8 mouse cellular contexts compared by ENCODE assay signal in genomic region chr11:120280281-120280773, GRCm38 (mm10). TPM values are rescaled to one million over a fixed set of nuclear protein-coding genes. Genes with fewer than 3 reads are reported as not detected.
DNase-seq lines count a peak whose midpoint lies in the region; ATAC-seq and TF ChIP-seq lines count a peak whose summit lies in the region.

No protein-coding gene starts in this region.

- peak in 1 of 2 experiments; percentile 46 for DNase-seq in heart, adult 2 months
- DNase-seq in heart, postnatal 25 days (ENCODE audit: low spot score): no peak
- DNase-seq in R1 (ENCODE audit: low read depth, low spot score): peak; percentile 72
- DNase-seq in cerebellum, postnatal 25 days: peak; percentile 76 to 87
- peak; percentile 70 for DNase-seq in gastrocnemius, postnatal 25 days
- peak; percentile 74 to 79 for DNase-seq in kidney, postnatal 4 days
- DNase-seq in thymus, postnatal 4 days: peak; percentile 75

- peaks cover 13% of the 10 kb centered on the region for H3K4me1 ChIP-seq in heart, adult 2 months (ENCODE audit: control insufficient read depth, insufficient read depth, low read length)
- H3K4me1 ChIP-seq in midbrain, embryonic 12.5 days: peaks cover 27% of the 10 kb centered on the region

- ATAC-seq in midbrain, embryonic 12.5 days (ENCODE audit: low FRiP score, low read depth): peak; percentile 88

- H3K4me2 ChIP-seq in midbrain, embryonic 12.5 days (replicated peaks): peak overlapping the region; percentile 19

- H3K9ac ChIP-seq in heart, adult 2 months (ENCODE audit: low read depth, low read length): no peak overlapping the region
- H3K9ac ChIP-seq in midbrain, embryonic 12.5 days (replicated peaks): no peak overlapping the region; the same call in 1 of the 2 replicates

- TF ChIP-seq CTCF in heart, adult 2 months (IDR thresholded peaks at IDR 0.05): peak; percentile 72

- 85% methylated on average over 25 of the region's 25 CpGs for WGBS in heart, adult 2 months
- WGBS in midbrain, embryonic 12.5 days: 34% methylated on average over 25 of the region's 25 CpGs

- H3K4me3 ChIP-seq in heart, adult 2 months: no peak overlapping the region
- no peak overlapping the region for H3K4me3 ChIP-seq in midbrain, embryonic 12.5 days

- intact Hi-C loops in heart, adult 2 months (cut with DNase I): no loop called here
- intact Hi-C loops in heart, postnatal 25 days (cut with DNase I): no loop called here

- H3K79me2 ChIP-seq in heart, adult 2 months (replicated peaks; ENCODE audit: control insufficient read depth, insufficient read depth, low read length): no peaks in the 10 kb centered on the region

- H3K9me3 ChIP-seq in midbrain, embryonic 12.5 days: no peaks in the 10 kb centered on the region

- no peak for TF ChIP-seq POLR2A in heart, adult 2 months (IDR thresholded peaks at IDR 0.05; ENCODE audit: insufficient read depth, low read depth, low read length)

- no peak for TF ChIP-seq EP300 in heart, adult 2 months (IDR thresholded peaks at IDR 0.05; ENCODE audit: insufficient read depth, low read depth, low read length)

- H3K36me3 ChIP-seq in heart, adult 2 months (ENCODE audit: control insufficient read depth, insufficient read depth, low read length): no peaks in the 10 kb centered on the region
- H3K36me3 ChIP-seq in midbrain, embryonic 12.5 days: peaks cover 99% of the 10 kb centered on the region

- no peak overlapping the region; the same call in 1 of the 2 replicates for H3K27ac ChIP-seq in heart, adult 2 months
- peak overlapping the region; percentile 80 for H3K27ac ChIP-seq in midbrain, embryonic 12.5 days (replicated peaks)

- no peaks in the 10 kb centered on the region for H3K27me3 ChIP-seq in heart, adult 2 months (ENCODE audit: control insufficient read depth, insufficient read depth, low read length)
- H3K27me3 ChIP-seq in midbrain, embryonic 12.5 days: no peaks in the 10 kb centered on the region

RNA-seq across cellular contexts. Expression of gene Bahcc1, which starts 47.6 kb away (rescaled TPM):
- total RNA-seq in heart, adult 2 months (2021): 1 to 10 TPM; 5.4 to 9.7 TPM
- 5.9 and 6.4 TPM in 2 replicates for polyA plus RNA-seq in heart, adult 2 months (2012; rRNA removed)
- total RNA-seq in heart, postnatal 25 days (2021): 1 to 10 TPM; 7.8 to 8.3 TPM
- 1 to 10 TPM; 3.2 to 4.7 TPM for total RNA-seq in gastrocnemius, postnatal 25 days (2021)
- 25.1 and 26.1 TPM in 2 replicates for polyA plus RNA-seq in midbrain, embryonic 12.5 days (2016; fragmentation: Nextera tagmentation; extraction: Ambion mirVana)
